12 mouse cellular contexts compared by ENCODE assay signal in genomic region chr11:43632566-43632965, GRCm38 (mm10). TPM values are rescaled to one million over a fixed set of nuclear protein-coding genes. Genes with fewer than 3 reads are reported as not detected.
DNase-seq lines count a peak whose midpoint lies in the region; ATAC-seq and TF ChIP-seq lines count a peak whose summit lies in the region.
"Had no signal": no experiment of that assay in that cellular context is flagged by ENCODE, and none has a peak within 500 bp of the region (broad histone marks: within the 10 kb centered on the region; RNA-seq: fewer than 3 reads in every experiment).

No protein-coding gene starts in this region.

- no peaks in the 10 kb centered on the region for H3K27me3 ChIP-seq in forebrain, postnatal 0 days (ENCODE audit: insufficient read depth, low read length)
- H3K27me3 ChIP-seq in forebrain, embryonic 11.5 days (ENCODE audit: control insufficient read depth, insufficient read depth, low read length) = no peaks in the 10 kb centered on the region
- no peaks in the 10 kb centered on the region for H3K27me3 ChIP-seq in kidney, embryonic 14.5 days (ENCODE audit: control insufficient read depth, insufficient read depth, low read length)
- H3K27me3 ChIP-seq in ES-Bruce4 (ENCODE audit: control insufficient read depth, insufficient read depth, low read length, poor library complexity, severe bottlenecking) = no peaks in the 10 kb centered on the region
- H3K27me3 ChIP-seq in limb, embryonic 10.5 days (ENCODE audit: low read depth, poor library complexity, severe bottlenecking) = no peaks in the 10 kb centered on the region

- WGBS in forebrain, postnatal 0 days = 51% methylated on average over 4 of the region's 4 CpGs
- WGBS in forebrain, embryonic 11.5 days = 59% methylated on average over 4 of the region's 4 CpGs
- 24% methylated on average over 4 of the region's 4 CpGs for WGBS in kidney, embryonic 14.5 days
- WGBS in limb, embryonic 10.5 days = 61% methylated on average over 4 of the region's 4 CpGs

- no peak overlapping the region for H3K27ac ChIP-seq in forebrain, postnatal 0 days (ENCODE audit: low read depth, low read length)
- H3K27ac ChIP-seq in forebrain, embryonic 11.5 days (ENCODE audit: low read depth, low read length) = no peak overlapping the region
- no peak overlapping the region for H3K27ac ChIP-seq in kidney, embryonic 14.5 days (ENCODE audit: low read depth, low read length)
- peak overlapping the region; percentile 93 for H3K27ac ChIP-seq in ES-Bruce4 (ENCODE audit: insufficient read depth, low read length)
- H3K27ac ChIP-seq in limb, embryonic 10.5 days = peak overlapping the region; percentile 84

- peaks cover 6% of the 10 kb centered on the region; the same call in 1 of the 2 replicates for H3K4me1 ChIP-seq in forebrain, postnatal 0 days (ENCODE audit: insufficient read depth)
- H3K4me1 ChIP-seq in forebrain, embryonic 11.5 days (replicated peaks; ENCODE audit: control insufficient read depth, insufficient read depth, low read length) = peaks cover 4% of the 10 kb centered on the region
- peaks cover 14% of the 10 kb centered on the region for H3K4me1 ChIP-seq in kidney, embryonic 14.5 days (ENCODE audit: control insufficient read depth, insufficient read depth, low read length)
- H3K4me1 ChIP-seq in ES-Bruce4 (ENCODE audit: control insufficient read depth, insufficient read depth, low read length) = peaks cover 4% of the 10 kb centered on the region
- peaks cover 26% of the 10 kb centered on the region for H3K4me1 ChIP-seq in limb, embryonic 10.5 days

- TF ChIP-seq EP300 in ES-Bruce4 (IDR thresholded peaks at IDR 0.05; ENCODE audit: insufficient read depth, low read depth, low read length) = no peak

- H3K9ac ChIP-seq in forebrain, postnatal 0 days = no peak overlapping the region
- H3K9ac ChIP-seq in forebrain, embryonic 11.5 days (ENCODE audit: low read length) = no peak overlapping the region
- H3K9ac ChIP-seq in kidney, embryonic 14.5 days (ENCODE audit: low read depth, low read length) = no peak overlapping the region
- H3K9ac ChIP-seq in ES-Bruce4 (ENCODE audit: low read depth, poor library complexity, severe bottlenecking) = peak overlapping the region; percentile 41; the same call in 1 of the 2 replicates

- no peak for TF ChIP-seq CTCF in forebrain, postnatal 0 days (IDR thresholded peaks at IDR 0.05; ENCODE audit: low read depth)
- TF ChIP-seq CTCF in ES-Bruce4 (IDR thresholded peaks at IDR 0.05; ENCODE audit: low read depth, low read length) = no peak

- no peak for TF ChIP-seq POLR2A in ES-Bruce4 (IDR thresholded peaks at IDR 0.05; ENCODE audit: insufficient read depth, low read length)

- DNase-seq in forebrain, postnatal 0 days = no peak
- DNase-seq in forebrain, embryonic 11.5 days (ENCODE audit: low spot score) = no peak
- DNase-seq in kidney, postnatal 14 days = peak; percentile 12
- no peak for DNase-seq in limb, embryonic 10.5 days (ENCODE audit: low spot score)
- no peak for DNase-seq in urinary bladder, adult 2 months (ENCODE audit: low spot score)
- DNase-seq in urinary bladder, adult 18-20 months (ENCODE audit: low spot score in 2 of 2) = no peak
- DNase-seq: cerebellum, adult 18-20 months; kidney, postnatal 10 days; lung, adult 18-20 months had no signal

- ATAC-seq in forebrain, postnatal 0 days = peak; percentile 23
- ATAC-seq in forebrain, embryonic 11.5 days (replicated peaks; ENCODE audit: low FRiP score) = no peak
- ATAC-seq in kidney, embryonic 14.5 days (ENCODE audit: low FRiP score, low TSS enrichment) = no peak

- H3K4me2 ChIP-seq in forebrain, postnatal 0 days (ENCODE audit: low read depth) = no peak overlapping the region
- H3K4me2 ChIP-seq in forebrain, embryonic 11.5 days (ENCODE audit: low read depth, low read length, severe bottlenecking) = no peak overlapping the region
- no peak overlapping the region for H3K4me2 ChIP-seq in kidney, embryonic 14.5 days (replicated peaks; ENCODE audit: low read depth, low read length)

- H3K4me3 ChIP-seq in forebrain, postnatal 0 days (ENCODE audit: low read depth, low read length) = no peak overlapping the region
- H3K4me3 ChIP-seq in forebrain, embryonic 11.5 days (ENCODE audit: low read depth, low read length) = no peak overlapping the region
- H3K4me3 ChIP-seq in kidney, embryonic 14.5 days (ENCODE audit: low read length) = no peak overlapping the region
- H3K4me3 ChIP-seq in ES-Bruce4 (ENCODE audit: low read depth, low read length) = no peak overlapping the region
- H3K4me3 ChIP-seq in limb, embryonic 10.5 days = no peak overlapping the region

- H3K36me3 ChIP-seq in forebrain, postnatal 0 days (ENCODE audit: insufficient read depth) = no peaks in the 10 kb centered on the region
- no peaks in the 10 kb centered on the region for H3K36me3 ChIP-seq in forebrain, embryonic 11.5 days (ENCODE audit: control insufficient read depth, insufficient read depth, low read length)
- no peaks in the 10 kb centered on the region for H3K36me3 ChIP-seq in kidney, embryonic 14.5 days (ENCODE audit: control insufficient read depth, insufficient read depth, low read length)
- H3K36me3 ChIP-seq in ES-Bruce4 (ENCODE audit: control insufficient read depth, insufficient read depth, low read length, poor library complexity, severe bottlenecking) = no peaks in the 10 kb centered on the region
- no peaks in the 10 kb centered on the region for H3K36me3 ChIP-seq in limb, embryonic 10.5 days

- no peaks in the 10 kb centered on the region for H3K9me3 ChIP-seq in forebrain, postnatal 0 days (ENCODE audit: low read length)
- H3K9me3 ChIP-seq in forebrain, embryonic 11.5 days (ENCODE audit: control insufficient read depth, low read length) = no peaks in the 10 kb centered on the region
- H3K9me3 ChIP-seq in kidney, embryonic 14.5 days (ENCODE audit: control insufficient read depth, low read length) = no peaks in the 10 kb centered on the region
- H3K9me3 ChIP-seq in ES-Bruce4 (replicated peaks; ENCODE audit: control insufficient read depth, insufficient read depth, low read length, poor library complexity, severe bottlenecking) = peaks cover 3% of the 10 kb centered on the region; the same call in 1 of the 2 replicates
- H3K9me3 ChIP-seq in limb, embryonic 10.5 days (replicated peaks) = no peaks in the 10 kb centered on the region

RNA-seq across cellular contexts. Expression of gene Fabp6, which starts 31.2 kb away (rescaled TPM):
- total RNA-seq in forebrain, postnatal 0 days (2014; rRNA removed) = not detected in 2 replicates
- polyA plus RNA-seq in forebrain, postnatal 0 days (2015; fragmentation: Nextera tagmentation; extraction: Ambion mirVana) = not detected in 2 replicates
- polyA plus RNA-seq in forebrain, embryonic 11.5 days (2014; fragmentation: Nextera tagmentation; extraction: Ambion mirVana) = not detected in 2 replicates
- not detected in 2 replicates for polyA plus RNA-seq in kidney, embryonic 14.5 days (2014; fragmentation: Nextera tagmentation; extraction: Ambion mirVana)
- polyA plus RNA-seq in ES-Bruce4 (2011; ENCODE audit: insufficient read depth, insufficient read length, low read depth, missing spikeins) = not detected in 2 replicates
- not detected in 2 replicates for polyA plus RNA-seq in limb, embryonic 10.5 days (2016; fragmentation: Nextera tagmentation; extraction: Ambion mirVana)
- 1.6 and 3.0 TPM in 2 replicates for polyA plus RNA-seq in urinary bladder, adult 2 months (2012; rRNA removed)
- polyA plus RNA-seq: neural tube, embryonic 11.5 days had no signal

RNA-seq across cellular contexts. Expression of gene 4933415A04Rik, which starts 45.7 kb away (rescaled TPM):
- total RNA-seq in forebrain, postnatal 0 days (2014; rRNA removed) = 0.76 and 1.5 TPM in 2 replicates
- polyA plus RNA-seq in forebrain, postnatal 0 days (2015; fragmentation: Nextera tagmentation; extraction: Ambion mirVana) = 1.2 and 1.8 TPM in 2 replicates
- 7.4 and 8.5 TPM in 2 replicates for polyA plus RNA-seq in forebrain, embryonic 11.5 days (2014; fragmentation: Nextera tagmentation; extraction: Ambion mirVana)
- 9.0 and 9.9 TPM in 2 replicates for polyA plus RNA-seq in kidney, embryonic 14.5 days (2014; fragmentation: Nextera tagmentation; extraction: Ambion mirVana)
- polyA plus RNA-seq in ES-Bruce4 (2011; ENCODE audit: insufficient read depth, insufficient read length, low read depth, missing spikeins) = 0.99 and 1.2 TPM in 2 replicates
- polyA plus RNA-seq in limb, embryonic 10.5 days (2016; fragmentation: Nextera tagmentation; extraction: Ambion mirVana) = 9.7 and 11.2 TPM in 2 replicates
- polyA plus RNA-seq in urinary bladder, adult 2 months (2012; rRNA removed) = 0.50 and 0.55 TPM in 2 replicates

RNA-seq across cellular contexts. Expression of gene Pwwp2a, which starts 49.2 kb away (rescaled TPM):
- 26.2 and 29.8 TPM in 2 replicates for total RNA-seq in forebrain, postnatal 0 days (2014; rRNA removed)
- polyA plus RNA-seq in forebrain, postnatal 0 days (2015; fragmentation: Nextera tagmentation; extraction: Ambion mirVana) = 12.2 and 16.6 TPM in 2 replicates
- 44.7 and 46.0 TPM in 2 replicates for polyA plus RNA-seq in forebrain, embryonic 11.5 days (2014; fragmentation: Nextera tagmentation; extraction: Ambion mirVana)
- polyA plus RNA-seq in kidney, embryonic 14.5 days (2014; fragmentation: Nextera tagmentation; extraction: Ambion mirVana) = 44.9 and 50.1 TPM in 2 replicates
- polyA plus RNA-seq in ES-Bruce4 (2011; ENCODE audit: insufficient read depth, insufficient read length, low read depth, missing spikeins) = 87.5 and 88.6 TPM in 2 replicates
- 30.6 and 34.4 TPM in 2 replicates for polyA plus RNA-seq in limb, embryonic 10.5 days (2016; fragmentation: Nextera tagmentation; extraction: Ambion mirVana)
- 25.2 and 25.5 TPM in 2 replicates for polyA plus RNA-seq in urinary bladder, adult 2 months (2012; rRNA removed)

Comparison
In these comparisons a context has a peak if more than half of its experiments do, and no peak if none do; other contexts are left out.
1. H3K27ac ChIP-seq: peak in ES-Bruce4 (single experiment) and limb, embryonic 10.5 days (single experiment); none in forebrain, postnatal 0 days (single experiment), forebrain, embryonic 11.5 days (single experiment) and kidney, embryonic 14.5 days (single experiment).